29 mouse cellular contexts compared by ENCODE assay signal in the genomic region with DNA sequence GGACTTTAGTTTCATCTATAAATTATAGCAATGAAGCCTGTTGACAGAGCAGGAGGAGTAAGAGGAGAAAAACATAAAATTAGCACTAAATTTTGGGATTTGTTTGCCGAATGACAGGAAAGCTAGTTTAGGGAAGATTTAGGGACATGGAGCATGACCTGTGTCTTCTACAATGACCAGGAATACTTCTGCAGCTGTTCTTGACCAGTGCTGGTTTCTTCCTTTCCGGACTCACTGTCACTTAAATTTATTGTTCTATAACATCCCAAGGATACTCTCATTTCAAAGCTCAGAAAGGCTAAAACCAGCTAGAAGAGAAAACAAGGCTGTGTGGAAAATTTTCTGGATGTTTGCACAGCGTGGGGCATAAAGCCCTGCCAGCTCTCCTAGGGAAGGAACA.
DNase-seq lines count a peak whose midpoint lies in the region; ATAC-seq lines count a peak whose summit lies in the region.
"Had no signal": no experiment of that assay in that cellular context is flagged by ENCODE, and none has a peak within 500 bp of the region (broad histone marks: within the 10 kb centered on the region; RNA-seq: fewer than 3 reads in every experiment).

No protein-coding gene starts in this region.

- H3K4me2 ChIP-seq in kidney, embryonic 15.5 days = no peak overlapping the region
- no peak overlapping the region for H3K4me2 ChIP-seq in midbrain, embryonic 15.5 days
- H3K4me2 ChIP-seq: embryonic facial prominence, embryonic 12.5 days; embryonic facial prominence, embryonic 15.5 days; heart, embryonic 12.5 days; heart, embryonic 15.5 days; hindbrain, embryonic 13.5 days had no signal

- no peaks in the 10 kb centered on the region for H3K27me3 ChIP-seq in kidney, embryonic 15.5 days
- H3K27me3 ChIP-seq in midbrain, embryonic 15.5 days (replicated peaks) = no peaks in the 10 kb centered on the region
- H3K27me3 ChIP-seq: CH12.LX; embryonic facial prominence, embryonic 12.5 days; embryonic facial prominence, embryonic 15.5 days; heart, embryonic 12.5 days; heart, embryonic 15.5 days; hindbrain, embryonic 13.5 days had no signal

- DNase-seq in embryo, embryonic 10.5 days (ENCODE audit: low spot score) = peak; percentile 21
- DNase-seq in embryo, embryonic 10 days (ENCODE audit: low spot score) = no peak
- DNase-seq in kidney, postnatal 25 days = no peak
- peak; percentile 17 for DNase-seq in kidney, postnatal 14 days
- no peak for DNase-seq in kidney, postnatal 36 days
- DNase-seq: adrenal gland, adult 8-10 months; adrenal gland, postnatal 36 days; B cell, adult 2 months; cerebellum, adult 18-20 months; cerebellum, adult 9-10 months; cerebellum, postnatal 14 days; forebrain, postnatal 0 days; gastrocnemius, adult 2 months; gastrocnemius, postnatal 25 days; heart, adult 18-20 months; heart, postnatal 10 days; heart, postnatal 36 days had no signal

- no peak overlapping the region for H3K9ac ChIP-seq in kidney, embryonic 15.5 days
- no peak overlapping the region for H3K9ac ChIP-seq in midbrain, embryonic 15.5 days
- H3K9ac ChIP-seq: embryonic facial prominence, embryonic 12.5 days; embryonic facial prominence, embryonic 15.5 days; forebrain, postnatal 0 days; heart, embryonic 12.5 days; heart, embryonic 15.5 days; hindbrain, embryonic 13.5 days had no signal

- H3K36me3 ChIP-seq in kidney, embryonic 15.5 days = no peaks in the 10 kb centered on the region
- H3K36me3 ChIP-seq in midbrain, embryonic 15.5 days (replicated peaks) = no peaks in the 10 kb centered on the region
- H3K36me3 ChIP-seq: embryonic facial prominence, embryonic 12.5 days; embryonic facial prominence, embryonic 15.5 days; G1E; heart, embryonic 12.5 days; heart, embryonic 15.5 days; hindbrain, embryonic 10.5 days; hindbrain, embryonic 13.5 days had no signal

- ATAC-seq in kidney, embryonic 15.5 days (replicated peaks; ENCODE audit: low FRiP score) = peak; percentile 91
- no peak for ATAC-seq in midbrain, embryonic 15.5 days (replicated peaks)
- ATAC-seq: forebrain, embryonic 14.5 days; forebrain, postnatal 0 days; hindbrain, embryonic 16.5 days had no signal

- H3K9me3 ChIP-seq in kidney, embryonic 15.5 days (replicated peaks) = no peaks in the 10 kb centered on the region
- H3K9me3 ChIP-seq in midbrain, embryonic 15.5 days = no peaks in the 10 kb centered on the region
- H3K9me3 ChIP-seq: embryonic facial prominence, embryonic 12.5 days; embryonic facial prominence, embryonic 15.5 days; heart, embryonic 12.5 days; heart, embryonic 15.5 days; hindbrain, embryonic 10.5 days; hindbrain, embryonic 13.5 days had no signal

- H3K4me1 ChIP-seq in kidney, embryonic 15.5 days = no peaks in the 10 kb centered on the region
- no peaks in the 10 kb centered on the region for H3K4me1 ChIP-seq in midbrain, embryonic 15.5 days
- H3K4me1 ChIP-seq: embryonic facial prominence, embryonic 15.5 days; heart, embryonic 12.5 days; heart, embryonic 15.5 days; hindbrain, embryonic 10.5 days; hindbrain, embryonic 13.5 days had no signal

- WGBS in kidney, embryonic 15.5 days = 14% methylated on average over 3 of the region's 3 CpGs
- WGBS in midbrain, embryonic 15.5 days = 81% methylated on average over 3 of the region's 3 CpGs

- no peak overlapping the region; the same call in 1 of the 2 replicates for H3K27ac ChIP-seq in kidney, embryonic 15.5 days
- no peak overlapping the region for H3K27ac ChIP-seq in midbrain, embryonic 15.5 days
- H3K27ac ChIP-seq: embryonic facial prominence, embryonic 12.5 days; embryonic facial prominence, embryonic 15.5 days; gastrocnemius, adult 2 months; heart, embryonic 15.5 days; hindbrain, embryonic 10.5 days; hindbrain, embryonic 13.5 days had no signal

- no peak overlapping the region for H3K4me3 ChIP-seq in kidney, embryonic 15.5 days (replicated peaks)
- no peak overlapping the region for H3K4me3 ChIP-seq in midbrain, embryonic 15.5 days
- H3K4me3 ChIP-seq: embryonic facial prominence, embryonic 12.5 days; embryonic facial prominence, embryonic 15.5 days; gastrocnemius, adult 2 months; heart, embryonic 12.5 days; heart, embryonic 15.5 days; hindbrain, embryonic 10.5 days; hindbrain, embryonic 13.5 days had no signal

Comparison
In these comparisons a context has a peak if more than half of its experiments do, and no peak if none do; other contexts are left out.
1. DNase-seq: peak in embryo, embryonic 10.5 days (single experiment) and kidney, postnatal 14 days (single experiment); none in embryo, embryonic 10 days (single experiment), kidney, postnatal 25 days (0 of 2) and kidney, postnatal 36 days (0 of 2).